Mouse (Mus musculus) T-helper 1 cell (primary cell): ENCODE results near the gene Nelfb.

Experiments used
- in situ Hi-C: fragments of 300-600 bp; cut with MboI, MseI; formaldehyde crosslinking; loops from one replicate; pipeline ENCODE4 v1.15.1; 2025; ENCODE audit warnings: high pct_unique_total_duplicates

Nelfb gene

GRCm38 (mm10) chr2:25196172-25196954, 14.9 kb downstream of the Nelfb start, which contains the start of gene Tor4a:
TSS of gene Tor4a (minus strand) at chr2:25196886.
- in situ Hi-C loops = no loop called here

DNA sequence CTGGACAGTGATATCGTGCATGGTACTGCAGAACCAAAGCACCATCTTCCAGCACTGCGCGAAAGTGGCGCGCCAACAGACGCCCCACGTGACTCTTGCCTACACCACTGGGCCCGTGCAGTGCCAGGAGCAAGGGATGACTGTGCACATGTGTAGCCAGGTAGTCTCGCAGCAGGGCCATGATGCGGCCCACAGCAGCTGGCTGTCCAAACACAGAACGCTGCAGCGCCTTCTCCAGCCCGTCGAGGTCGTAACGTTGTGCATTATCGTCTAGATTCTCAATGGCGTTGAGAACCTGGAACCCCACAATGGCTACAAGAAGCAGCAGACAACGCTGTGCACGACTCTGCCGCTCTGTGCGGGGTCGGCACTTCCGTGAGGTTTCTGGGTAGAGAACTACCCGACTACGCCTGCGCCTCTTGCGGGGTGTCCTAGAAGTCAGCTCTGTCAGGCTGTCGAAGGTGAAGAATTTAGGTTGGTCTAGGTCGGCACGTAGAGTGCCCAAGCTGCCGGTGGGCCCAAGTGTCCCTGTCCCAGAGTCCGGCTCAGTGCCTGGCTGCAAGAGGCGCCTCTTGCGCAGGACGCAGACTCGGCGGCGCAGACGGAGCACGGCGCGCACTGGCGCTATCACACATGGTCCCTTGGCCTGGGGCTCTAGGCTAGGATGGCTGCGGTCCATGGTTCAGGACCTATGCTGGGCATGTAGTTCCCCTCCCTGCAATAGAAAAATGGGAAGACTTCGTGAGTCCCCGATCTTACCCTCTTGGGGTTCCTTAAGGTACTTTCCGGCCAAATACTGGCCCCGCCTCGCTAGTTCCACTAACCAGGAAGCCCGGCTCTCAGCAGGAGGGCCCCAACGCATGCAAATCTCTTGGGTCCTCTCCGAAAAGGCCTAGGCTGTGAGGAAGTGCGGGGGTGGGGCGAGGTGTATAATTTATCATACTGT, 15.8 kb downstream of the Nelfb start:
- in situ Hi-C loops = no loop called here

- in situ Hi-C loops = loop anchor here (5.0 kb wide), 1 partner anchor 58 kb away; no protein-coding TSS in a partner anchor
These were observed 16.7 kb downstream of the Nelfb start for GRCm38 (mm10) chr2:25194486-25195171.

DNA sequence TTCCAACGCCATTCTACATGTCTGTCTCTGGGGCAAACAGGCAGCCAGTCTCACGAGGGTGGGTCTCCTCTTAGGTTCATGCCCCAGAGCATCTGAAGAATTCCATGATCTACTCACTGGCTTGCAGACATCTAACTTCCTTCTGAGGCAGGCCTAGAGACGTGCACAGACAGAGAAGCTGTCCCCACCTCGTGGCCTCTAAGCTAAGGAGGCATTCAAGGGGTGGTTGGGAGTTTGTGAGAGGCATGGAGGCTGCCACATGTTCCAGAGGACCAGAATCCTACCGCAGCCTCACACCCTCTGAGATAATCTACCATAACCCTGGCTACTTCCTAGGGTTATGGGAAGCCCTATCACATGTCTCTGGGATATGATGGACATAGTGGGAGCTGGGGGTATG, 17.3 kb downstream of the Nelfb start:
- in situ Hi-C loops = loop anchor here (5.0 kb wide), 1 partner anchor 58 kb away; no protein-coding TSS in a partner anchor

DNA sequence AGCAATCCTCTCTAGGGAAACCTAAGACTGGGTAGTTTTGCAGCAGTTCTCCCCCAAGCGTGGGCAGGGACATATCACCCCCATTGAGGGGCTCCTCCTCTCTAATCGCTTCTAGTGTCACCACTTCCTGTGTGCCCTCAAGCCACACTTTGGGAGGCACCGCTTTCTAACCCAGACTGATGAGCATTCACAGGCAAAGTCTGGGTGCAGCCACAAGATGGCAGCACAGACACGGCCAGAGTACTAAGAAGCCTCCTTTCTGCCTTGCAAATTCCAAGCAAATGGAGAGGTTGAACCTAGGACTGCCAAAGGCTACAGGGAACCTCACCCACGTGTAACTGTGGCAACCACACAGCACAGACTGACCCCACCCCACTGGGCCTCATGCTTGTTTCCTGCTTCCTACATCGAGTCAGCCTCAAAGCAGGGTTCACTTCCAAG, 17.9 kb downstream of the Nelfb start:
- in situ Hi-C loops = loop anchor here (5.0 kb wide), 1 partner anchor 59 kb away; no protein-coding TSS in a partner anchor

- in situ Hi-C loops = no loop called here
These were observed 23.4 kb downstream of the Nelfb start for GRCm38 (mm10) chr2:25187841-25188240.

DNA sequence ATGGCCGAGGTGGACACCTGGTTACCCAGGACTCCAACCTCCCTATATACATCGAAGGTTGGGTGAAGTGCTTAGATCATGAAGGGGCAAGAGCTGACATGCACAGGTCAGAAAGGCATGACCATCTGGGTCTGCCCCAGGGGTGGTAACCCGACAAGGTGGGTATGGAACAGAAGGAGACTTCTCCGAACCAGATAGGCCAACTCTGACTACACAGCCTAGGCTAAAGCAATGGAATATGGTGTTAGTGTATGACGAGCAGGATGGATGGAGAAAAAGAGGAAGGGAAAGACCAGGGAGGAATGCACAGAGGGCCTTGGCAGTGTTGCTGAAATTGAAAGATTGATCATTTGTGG, 24.7 kb downstream of the Nelfb start:
- in situ Hi-C loops = no loop called here

DNA sequence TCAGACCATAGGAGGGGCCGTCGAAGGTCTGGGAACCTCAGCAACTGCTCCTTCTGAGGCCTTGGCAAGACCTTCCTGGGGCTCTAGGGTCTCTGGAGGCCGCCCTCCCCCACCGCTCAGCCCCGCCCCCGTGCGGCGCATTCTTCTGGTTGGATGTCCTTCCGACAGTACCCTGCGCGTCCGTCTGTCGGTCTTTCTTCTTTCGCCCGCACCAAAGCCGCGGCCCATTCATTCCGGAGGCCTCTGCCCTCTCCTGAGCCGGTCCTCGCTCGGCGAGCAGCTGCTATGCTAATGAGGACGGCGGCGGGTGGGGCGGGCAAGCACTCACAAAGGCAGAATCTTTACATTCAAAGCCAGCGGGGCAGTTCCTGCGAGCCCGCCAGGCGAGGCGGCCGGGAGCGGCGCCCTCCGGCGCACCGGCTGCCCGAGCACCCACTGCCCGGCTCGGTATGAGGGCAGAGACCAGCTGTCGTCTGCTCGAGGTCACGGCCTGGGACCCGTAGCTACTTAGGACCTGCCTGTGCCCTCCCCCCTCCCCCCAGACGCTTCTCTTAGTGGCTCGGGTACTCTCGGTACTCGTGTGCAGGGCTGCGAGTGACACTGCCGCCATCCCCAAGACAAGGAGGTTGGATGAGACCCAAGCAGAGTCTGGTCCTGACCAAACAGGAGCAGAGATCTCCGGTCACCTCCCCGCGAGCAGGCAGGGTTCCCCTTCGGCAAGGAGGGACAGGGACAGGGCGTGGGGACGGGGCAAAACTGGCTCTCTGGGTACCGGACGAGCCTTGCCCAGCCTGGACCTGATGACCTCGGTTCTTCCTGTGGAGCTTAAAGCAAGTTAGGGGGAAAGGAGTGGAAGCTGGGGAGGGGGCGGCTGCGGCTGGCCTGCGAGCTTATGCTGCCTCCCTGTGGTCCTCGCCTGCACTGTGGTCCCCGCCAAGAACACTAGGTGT, 25.4 kb downstream of the Nelfb start:
- in situ Hi-C loops = no loop called here

- in situ Hi-C loops = no loop called here
These were observed 26.8 kb downstream of the Nelfb start for GRCm38 (mm10) chr2:25184496-25184895.

DNA sequence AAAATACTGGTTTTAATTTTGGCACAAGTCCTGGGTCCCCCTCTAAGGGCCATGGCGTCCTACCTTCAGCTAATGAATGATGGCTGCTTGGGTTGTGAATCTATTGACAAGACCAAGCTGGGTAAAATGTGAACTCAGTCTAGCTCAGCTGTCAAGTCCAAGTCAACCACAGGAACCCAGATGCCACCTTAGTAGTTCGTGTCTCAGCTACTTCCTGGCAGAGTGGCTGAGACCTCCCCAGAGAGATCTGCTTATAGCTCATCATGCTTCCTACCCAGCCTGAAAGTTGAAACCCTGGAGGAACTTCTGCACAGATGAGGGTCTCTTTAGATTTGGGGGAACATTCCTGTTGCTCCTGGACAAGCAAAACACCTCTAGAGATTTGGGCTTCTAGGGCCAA, 28.0 kb downstream of the Nelfb start:
- in situ Hi-C loops = no loop called here

DNA sequence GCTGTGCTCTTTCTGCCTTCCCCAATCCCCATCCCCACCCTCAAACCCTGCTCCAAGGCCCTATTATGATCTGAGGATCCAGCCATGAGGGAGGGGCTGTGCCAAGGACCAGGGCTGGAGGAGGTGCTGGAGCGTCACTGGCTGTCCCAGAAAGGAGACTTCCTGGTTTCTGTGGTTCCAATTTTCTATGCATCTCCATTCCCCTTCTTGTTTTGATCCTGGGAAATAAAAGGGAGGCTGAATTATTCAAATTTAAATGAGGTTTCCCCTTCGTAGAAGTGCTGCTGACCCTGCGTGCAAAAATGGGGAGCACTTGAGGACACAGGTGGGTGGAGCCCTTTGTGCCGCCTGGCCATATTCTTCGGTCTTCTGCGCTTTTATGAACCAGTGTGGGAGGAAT, 28.6 kb downstream of the Nelfb start:
- in situ Hi-C loops = no loop called here

- in situ Hi-C loops = no loop called here
These were observed 29.3 kb downstream of the Nelfb start for GRCm38 (mm10) chr2:25181891-25182397.

GRCm38 (mm10) chr2:25180973-25181890, 30.1 kb downstream of the Nelfb start:
- in situ Hi-C loops = no loop called here

GRCm38 (mm10) chr2:25180478-25180903, 30.8 kb downstream of the Nelfb start, which contains the start of gene Nrarp:
TSS of gene Nrarp (plus strand) at chr2:25180758.
- in situ Hi-C loops = no loop called here

DNA sequence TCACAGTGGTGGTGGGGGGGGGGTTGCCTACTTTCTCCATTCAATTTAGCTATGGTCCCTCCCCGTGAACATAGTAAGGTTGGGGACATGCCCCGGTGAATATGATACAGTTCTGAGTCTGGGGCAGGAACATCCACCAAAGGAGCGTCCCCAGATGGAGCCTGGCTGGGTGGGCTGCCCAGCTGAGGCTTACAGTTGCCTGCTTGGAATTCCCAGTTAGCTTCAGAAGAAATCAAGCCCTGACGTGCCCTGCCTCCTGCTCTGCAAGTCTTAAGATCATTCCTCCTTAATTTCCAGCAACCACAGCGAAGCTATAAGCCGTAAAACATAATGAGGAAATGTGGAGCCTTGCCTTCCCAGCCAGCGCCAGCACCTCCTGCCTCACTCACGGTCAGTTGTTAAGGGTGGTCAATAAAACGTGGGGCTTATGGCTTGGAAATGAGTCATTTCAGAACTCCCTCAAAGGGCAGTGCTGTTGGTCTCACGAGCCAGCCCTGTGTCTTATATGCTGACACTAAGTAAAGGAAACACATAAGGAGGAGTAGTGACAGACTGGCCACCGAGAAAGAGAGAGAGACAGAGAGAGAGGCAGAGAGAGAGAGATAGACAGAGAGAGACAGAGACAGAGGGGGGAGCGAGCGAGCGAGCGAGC, 31.6 kb downstream of the Nelfb start:
- in situ Hi-C loops = no loop called here

GRCm38 (mm10) chr2:25178285-25178972, 32.9 kb downstream of the Nelfb start:
- in situ Hi-C loops = no loop called here

- in situ Hi-C loops = no loop called here
These were observed 33.6 kb downstream of the Nelfb start for GRCm38 (mm10) chr2:25177685-25178084.

GRCm38 (mm10) chr2:25177076-25177475, 34.2 kb downstream of the Nelfb start:
- in situ Hi-C loops = no loop called here
